Mouse (Mus musculus): Measurements from ENCODE around the gene Peli2.

GRCm38 (mm10) chr14:48099354-48099753, 21.3 kb upstream of the Peli2 start:
- TF ChIP-seq CTCF (IDR thresholded peaks at IDR 0.05; ENCODE audit: control insufficient read depth, insufficient read depth, insufficient replicate concordance, low read depth, low read length): no peak
- TF ChIP-seq POLR2A (IDR thresholded peaks at IDR 0.05; ENCODE audit: control insufficient read depth, low read depth, low read length): no peak

All from testis, adult 2 months (tissue).